Mouse (Mus musculus) ES-Bruce4 (cell line): ENCODE data around the gene Smoc1.

Source experiments
- CTCF ChIP-seq: IDR thresholded peaks from one replicate; pipeline ENCODE4 v1.8.1; 2011; ENCODE audit warnings: low read depth, low read length
- EP300 ChIP-seq: IDR thresholded peaks from 2 replicates; pipeline ENCODE4 v1.6.1; 2011; ENCODE audit warnings: low read depth, low read length; ENCODE audit not compliant: insufficient read depth
- POLR2A ChIP-seq: IDR thresholded peaks from one replicate; pipeline ENCODE4 v1.8.1; 2011; ENCODE audit warnings: low read length; ENCODE audit not compliant: insufficient read depth

GRCm38 (mm10) chr12:81223276-81223675 is 196.7 kb downstream of the Smoc1 start:
- TF ChIP-seq CTCF (no peak), POLR2A (no peak), EP300 (no peak)
